ENCODE assay signal across 12 mouse cellular contexts in the genomic region with DNA sequence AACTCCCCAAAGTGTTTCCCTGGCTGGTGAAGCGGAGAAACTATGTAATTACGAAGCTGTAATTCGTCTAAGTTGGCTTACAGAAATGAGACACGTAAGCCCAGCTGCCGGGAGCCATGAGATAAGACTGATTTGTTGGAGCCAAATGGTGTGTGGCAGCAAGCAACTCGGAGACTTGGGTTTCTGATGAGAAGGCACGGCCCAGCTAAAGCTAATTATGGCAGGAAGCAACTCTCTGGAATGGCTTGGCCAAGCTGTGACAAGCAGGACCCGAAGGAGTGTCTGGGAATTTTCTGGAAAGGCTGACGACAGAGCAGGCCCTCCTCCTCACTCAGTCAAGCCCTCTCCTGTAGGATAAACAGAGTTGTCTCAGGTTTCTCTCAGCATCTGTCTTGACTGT. TPM values are rescaled to one million over a fixed set of nuclear protein-coding genes. Genes with fewer than 3 reads are reported as not detected.
DNase-seq lines count a peak whose midpoint lies in the region; ATAC-seq and TF ChIP-seq lines count a peak whose summit lies in the region.
"Had no signal": no experiment of that assay in that cellular context is flagged by ENCODE, and none has a peak within 500 bp of the region (broad histone marks: within the 10 kb centered on the region; RNA-seq: fewer than 3 reads in every experiment).

No protein-coding gene starts in this region.

- peak overlapping the region; percentile 13; the same call in 1 of the 2 replicates for H3K27ac ChIP-seq in embryonic facial prominence, embryonic 13.5 days
- H3K27ac ChIP-seq in kidney, postnatal 0 days: no peak overlapping the region
- H3K27ac ChIP-seq: hindbrain, embryonic 12.5 days; limb, embryonic 12.5 days had no signal

- no peak overlapping the region for H3K4me2 ChIP-seq in embryonic facial prominence, embryonic 13.5 days
- H3K4me2 ChIP-seq in kidney, postnatal 0 days (ENCODE audit: low read length): no peak overlapping the region
- H3K4me2 ChIP-seq: hindbrain, embryonic 12.5 days; limb, embryonic 12.5 days had no signal

- peak; percentile 4 for DNase-seq in kidney, adult 9 months
- DNase-seq in kidney, adult 18-20 months: no peak
- DNase-seq in heart, adult 8-10 months (ENCODE audit: low spot score): peak; percentile 24
- DNase-seq in kidney, postnatal 0 days (ENCODE audit: low spot score): peak; percentile 55
- DNase-seq in left cerebral cortex, adult 18-20 months (ENCODE audit: low spot score in 2 of 2): no peak
- no peak for DNase-seq in cerebellum, adult 11-12 months

- no peaks in the 10 kb centered on the region for H3K27me3 ChIP-seq in embryonic facial prominence, embryonic 13.5 days
- H3K27me3 ChIP-seq in kidney, postnatal 0 days (ENCODE audit: insufficient read depth, low read length): no peaks in the 10 kb centered on the region
- H3K27me3 ChIP-seq: hindbrain, embryonic 12.5 days; limb, embryonic 12.5 days had no signal

- 34% methylated on average over 9 of the region's 9 CpGs for WGBS in embryonic facial prominence, embryonic 13.5 days
- WGBS in kidney, postnatal 0 days: 11% methylated on average over 9 of the region's 9 CpGs

- H3K9me3 ChIP-seq in embryonic facial prominence, embryonic 13.5 days: no peaks in the 10 kb centered on the region
- no peaks in the 10 kb centered on the region for H3K9me3 ChIP-seq in kidney, postnatal 0 days (replicated peaks; ENCODE audit: low read length)
- H3K9me3 ChIP-seq: hindbrain, embryonic 12.5 days; limb, embryonic 12.5 days had no signal

- H3K4me1 ChIP-seq in embryonic facial prominence, embryonic 13.5 days: peaks cover 11% of the 10 kb centered on the region; the same call in 1 of the 2 replicates
- H3K4me1 ChIP-seq in kidney, postnatal 0 days (replicated peaks; ENCODE audit: insufficient read depth, low read length): no peaks in the 10 kb centered on the region
- H3K4me1 ChIP-seq: hindbrain, embryonic 12.5 days; limb, embryonic 12.5 days had no signal

- no peaks in the 10 kb centered on the region for H3K36me3 ChIP-seq in embryonic facial prominence, embryonic 13.5 days
- H3K36me3 ChIP-seq in kidney, postnatal 0 days (ENCODE audit: insufficient read depth, low read length): no peaks in the 10 kb centered on the region
- H3K36me3 ChIP-seq: hindbrain, embryonic 12.5 days; limb, embryonic 12.5 days had no signal

- H3K4me3 ChIP-seq in embryonic facial prominence, embryonic 13.5 days: no peak overlapping the region
- H3K4me3 ChIP-seq in kidney, postnatal 0 days (replicated peaks; ENCODE audit: low read depth, low read length): no peak overlapping the region
- H3K4me3 ChIP-seq: hindbrain, embryonic 12.5 days; limb, embryonic 12.5 days had no signal

- no peak for TF ChIP-seq CTCF in kidney, postnatal 0 days (IDR thresholded peaks at IDR 0.05; ENCODE audit: low read depth)

- ATAC-seq in embryonic facial prominence, embryonic 13.5 days (ENCODE audit: insufficient number of reproducible peaks, insufficient read depth, low FRiP score, low TSS enrichment, low read depth): no peak
- ATAC-seq in kidney, postnatal 0 days (replicated peaks; ENCODE audit: low FRiP score, low read depth): no peak; the same call in 1 of the 2 replicates
- no peak for ATAC-seq in CD4-positive, CD25-positive, alpha-beta regulatory T cell, adult 4 months
- ATAC-seq: forebrain, embryonic 14.5 days had no signal

- H3K9ac ChIP-seq in embryonic facial prominence, embryonic 13.5 days: no peak overlapping the region
- no peak overlapping the region for H3K9ac ChIP-seq in kidney, postnatal 0 days (ENCODE audit: low read depth, low read length)
- H3K9ac ChIP-seq: hindbrain, embryonic 12.5 days; limb, embryonic 12.5 days had no signal

RNA-seq across cellular contexts. Expression of gene Spink2, which starts 33.3 kb away (rescaled TPM):
- polyA plus RNA-seq in embryonic facial prominence, embryonic 13.5 days (2015; fragmentation: Nextera tagmentation; extraction: Ambion mirVana): 0.72 and 0.91 TPM in 2 replicates
- not detected for total RNA-seq in heart, adult 8-10 months (2022)
- polyA plus RNA-seq in kidney, postnatal 0 days (2015; fragmentation: Nextera tagmentation; extraction: Ambion mirVana): 0.77 and 1.0 TPM in 2 replicates
- total RNA-seq in left cerebral cortex, adult 18-20 months (2021): not detected
- polyA plus RNA-seq in CD4-positive, CD25-positive, alpha-beta regulatory T cell, adult 4 months (2017; shearing (Covaris generic)): not detected
- total RNA-seq: common myeloid progenitor, adult 5-6 weeks had no signal

Comparison
In these comparisons a context has a peak if more than half of its experiments do, and no peak if none do; other contexts are left out.
1. DNase-seq: peak in kidney, adult 9 months (single experiment), heart, adult 8-10 months (single experiment) and kidney, postnatal 0 days (single experiment); none in kidney, adult 18-20 months (single experiment), left cerebral cortex, adult 18-20 months (0 of 2) and cerebellum, adult 11-12 months (single experiment).